Mouse (Mus musculus): ENCODE data around the gene A4galt.

The A4galt gene

GRCm38 (mm10) chr15:83224136-83224766, 27.3 kb downstream of the A4galt start:
- no peak for DNase-seq

- DNase-seq, result no peak
Observed at GRCm38 (mm10) chr15:83223208-83223962, 28.2 kb downstream of the A4galt start.

DNA sequence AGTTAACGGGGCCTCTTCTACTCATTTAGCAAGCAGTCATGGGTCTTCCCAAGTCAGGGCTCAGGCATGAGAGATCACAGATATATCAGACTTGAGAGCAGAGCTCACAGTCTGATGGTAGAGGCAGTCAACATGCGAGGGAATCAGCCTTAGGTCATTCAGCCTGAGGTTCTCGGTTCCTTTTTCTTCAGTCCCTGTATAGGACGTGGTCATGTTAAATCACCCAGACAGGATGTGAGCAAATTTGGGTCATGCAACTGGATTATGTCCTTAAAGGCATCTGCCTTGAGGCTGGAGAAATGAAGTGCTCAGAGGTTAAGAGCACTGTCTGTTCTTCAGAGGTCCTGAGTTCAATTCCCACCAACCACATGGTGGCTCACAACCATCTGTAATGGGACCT, 29.9 kb downstream of the A4galt start:
- DNase-seq, result no peak

GRCm38 (mm10) chr15:83220368-83221013, 31.1 kb downstream of the A4galt start:
- no peak for DNase-seq

GRCm38 (mm10) chr15:83215322-83216216, 36.0 kb downstream of the A4galt start:
- DNase-seq, result no peak

GRCm38 (mm10) chr15:83210229-83210628, 41.3 kb downstream of the A4galt start:
- DNase-seq, result peak; percentile 28

DNA sequence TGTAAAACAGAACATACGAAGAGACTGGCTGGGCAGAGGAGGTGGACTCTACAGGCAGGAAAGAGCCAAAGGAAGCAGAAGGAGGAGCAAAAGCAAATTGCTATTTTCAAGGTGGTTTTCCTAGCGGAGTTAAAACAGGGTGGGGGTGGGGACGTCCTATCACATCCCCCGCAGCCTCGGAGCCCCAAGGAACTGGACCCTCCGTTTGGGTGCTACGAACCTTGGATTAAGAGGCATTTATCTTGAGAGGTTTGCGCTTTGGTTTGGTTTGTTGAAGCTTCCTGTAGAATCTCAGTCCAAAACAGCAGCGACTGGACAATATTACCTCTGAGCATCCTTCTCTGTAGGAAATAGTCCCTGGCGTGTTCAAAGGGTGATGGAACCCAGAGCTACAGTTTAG, 41.9 kb downstream of the A4galt start:
- DNase-seq, result no peak

DNA sequence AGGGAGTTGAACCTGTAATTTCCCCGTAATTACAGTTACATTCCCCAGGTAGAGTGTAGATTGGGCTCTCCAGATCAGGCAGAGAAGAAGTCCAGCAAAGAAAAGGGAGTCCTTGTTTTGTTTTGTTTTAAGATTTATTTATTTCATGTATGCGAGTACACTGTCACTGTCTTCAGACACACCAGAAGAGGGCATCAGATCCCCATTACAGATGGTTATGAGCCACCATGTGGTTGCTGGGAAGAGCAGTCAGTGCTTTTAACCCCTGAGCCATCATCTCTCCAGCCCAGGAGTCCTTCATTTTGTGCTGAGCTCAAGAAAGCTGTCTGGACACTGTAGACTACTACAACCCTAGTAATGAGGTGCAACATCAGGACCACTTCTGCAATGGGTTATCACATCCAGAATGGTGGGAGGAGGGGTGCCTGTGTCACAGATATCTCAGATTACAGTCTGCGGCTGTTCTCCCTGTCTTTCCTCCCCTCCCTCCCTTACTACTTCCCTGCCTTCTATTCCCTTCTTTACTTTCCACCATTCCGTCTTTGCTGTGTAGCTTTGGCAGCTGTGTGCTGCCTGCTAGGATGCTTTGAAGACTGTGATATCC, 42.4 kb downstream of the A4galt start:
- DNase-seq, result no peak

GRCm38 (mm10) chr15:83204731-83205451, 46.7 kb downstream of the A4galt start:
- DNase-seq, result peak; percentile 40

DNA sequence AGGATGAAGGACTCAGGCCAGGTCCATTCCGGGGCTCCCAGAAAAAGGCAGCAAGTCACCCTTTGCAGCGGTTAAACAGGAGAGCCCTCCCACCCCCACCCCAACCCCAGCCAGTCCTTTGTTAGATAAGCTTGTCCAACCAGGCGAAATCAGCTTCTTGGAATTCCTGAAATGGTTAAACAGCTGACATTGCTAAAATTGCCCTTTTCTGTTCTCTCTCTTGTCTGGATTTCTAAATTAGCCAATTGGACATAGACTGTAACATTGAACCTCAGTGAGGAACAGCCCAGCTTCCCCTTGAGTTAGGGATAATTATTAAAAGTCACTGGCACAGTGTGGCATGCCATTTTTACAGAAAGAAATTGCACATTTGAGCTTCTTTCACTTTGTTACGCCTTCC, 49.2 kb downstream of the A4galt start:
- DNase-seq, result no peak

DNA sequence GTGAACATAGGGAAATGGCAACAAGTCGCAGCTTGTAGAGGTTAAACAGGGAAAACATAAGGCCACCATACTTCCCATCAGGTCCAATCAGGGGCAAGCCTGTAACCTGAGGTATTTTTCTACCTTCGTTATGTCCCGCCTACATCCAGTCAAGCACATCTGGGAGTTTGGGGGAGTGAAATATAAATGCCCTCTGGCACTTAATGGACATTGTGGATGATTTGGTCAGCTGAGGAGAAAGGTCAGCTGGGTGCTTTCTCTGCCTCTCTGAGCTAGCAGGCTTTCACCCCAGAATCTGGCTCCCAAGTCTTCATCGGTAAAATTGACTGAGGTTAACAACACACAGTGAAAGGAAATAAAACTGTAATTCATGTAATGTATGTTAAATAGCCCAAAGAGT, 58.2 kb downstream of the A4galt start:
- no peak for DNase-seq

DNA sequence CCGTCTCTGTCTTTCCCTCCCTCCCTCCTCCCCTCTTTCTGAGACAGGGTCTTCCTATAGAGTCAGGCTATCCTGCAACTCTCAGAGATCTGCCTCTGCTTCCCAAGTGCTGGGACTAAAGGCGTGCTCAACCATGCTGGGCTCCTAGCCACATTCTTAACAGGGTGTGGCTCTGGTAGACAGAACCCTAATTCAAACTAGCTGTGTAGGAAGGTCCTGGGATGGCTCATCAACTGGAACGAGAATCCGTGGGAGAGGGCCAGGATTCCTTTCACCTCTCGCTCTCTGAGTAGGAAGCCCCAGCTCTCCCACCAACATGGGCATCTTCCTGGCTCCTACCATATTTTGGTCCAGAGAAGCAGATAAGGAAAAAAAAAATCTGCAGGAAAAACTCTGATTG, 69.2 kb downstream of the A4galt start:
- DNase-seq, result no peak

GRCm38 (mm10) chr15:83181800-83182330, 69.7 kb downstream of the A4galt start:
- DNase-seq, result no peak

DNA sequence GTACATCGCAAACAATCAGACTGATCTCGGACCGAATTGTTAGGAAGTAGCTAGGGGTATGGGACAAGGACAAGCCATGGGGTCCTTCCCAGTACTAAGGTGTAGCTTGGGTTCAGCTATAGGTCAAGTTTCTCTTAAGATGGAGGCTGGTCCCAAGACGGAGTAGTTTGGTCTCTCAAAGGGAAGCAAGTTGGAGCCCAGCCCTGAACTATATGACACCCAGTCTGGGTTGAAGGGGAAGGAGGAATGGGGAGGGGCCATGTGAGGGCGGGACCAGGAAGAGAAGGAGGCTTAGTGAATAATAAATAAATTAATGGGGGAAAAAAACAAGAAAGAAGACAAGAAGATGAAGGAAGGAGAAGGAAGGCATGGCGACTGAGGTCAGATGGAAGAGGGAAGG, 71.6 kb downstream of the A4galt start:
- DNase-seq, result no peak
